Mouse (Mus musculus): ENCODE measurements around the gene Agap3. TPM values are rescaled to one million over a fixed set of nuclear protein-coding genes. Genes with fewer than 3 reads are reported as not detected.

The Agap3 gene
- total and polyA plus RNA-seq, 3 experiments = 116 to 203 (median 138) TPM

- TF ChIP-seq POLR2AphosphoS2 (IDR thresholded peaks at IDR 0.05; ENCODE audit: low read length) (no peak), SMC3 (IDR thresholded peaks at IDR 0.05; ENCODE audit: low read depth, low read length) (no peak), RAD21 (IDR thresholded peaks at IDR 0.05; ENCODE audit: low read depth, low read length) (no peak), CTCF (IDR thresholded peaks at IDR 0.05 in 2 of 3, conservative IDR thresholded peaks at IDR 0.05 in 1 of 3; ENCODE audit: control insufficient read depth in 1 of 3, insufficient read depth in 1 of 3, low read depth in 2 of 3, low read length in 3 of 3, poor library complexity in 1 of 3, severe bottlenecking in 1 of 3) (no peak), SIN3A (IDR thresholded peaks at IDR 0.05; ENCODE audit: low read length) (no peak), KAT2A (conservative IDR thresholded peaks at IDR 0.05; ENCODE audit: low read depth, low read length) (no peak), MEF2A (IDR thresholded peaks at IDR 0.05; ENCODE audit: extremely low read depth, insufficient replicate concordance, low read depth, low read length, poor library complexity, severe bottlenecking) (no peak), ZMIZ1 (IDR thresholded peaks at IDR 0.05; ENCODE audit: low read depth, low read length) (no peak), POLR2AphosphoS5 (IDR thresholded peaks at IDR 0.05; ENCODE audit: borderline replicate concordance, low read depth, low read length) (no peak), CHD1 (IDR thresholded peaks at IDR 0.05; ENCODE audit: low read depth, low read length) (no peak), USF1 (IDR thresholded peaks at IDR 0.05; ENCODE audit: low read depth, low read length) (no peak), MXI1 (IDR thresholded peaks at IDR 0.05; ENCODE audit: low read depth, low read length) (no peak), TBP (IDR thresholded peaks at IDR 0.05; ENCODE audit: low read depth, low read length) (no peak), MAFK (IDR thresholded peaks at IDR 0.05; ENCODE audit: borderline replicate concordance, low read depth, low read length) (no peak)
- H3K9me3 ChIP-seq (replicated peaks; ENCODE audit: insufficient read depth, low read length) = no peaks in the 10 kb centered on the region
- no peak for DNase-seq (ENCODE audit: low read depth, low spot score)
- no peak overlapping the region for H3K27ac ChIP-seq (ENCODE audit: control insufficient read depth, low read depth, low read length)
- peaks cover 1 to 13% of the 10 kb centered on the region in 2 experiments; a peak in 3 of 4 replicates for H3K36me3 ChIP-seq (ENCODE audit: control insufficient read depth in 1 of 2, insufficient read depth in 2 of 2, low read length in 2 of 2)
- no peak overlapping the region for H3K4me3 ChIP-seq (ENCODE audit: control insufficient read depth in 1 of 2, insufficient read depth in 1 of 2, low read depth in 2 of 2, low read length in 2 of 2)
- H3K9ac ChIP-seq (ENCODE audit: control insufficient read depth, low read depth, low read length, poor library complexity, severe bottlenecking) = no peak overlapping the region
- no peaks in the 10 kb centered on the region for H3K27me3 ChIP-seq (ENCODE audit: control insufficient read depth in 1 of 2, insufficient read depth in 2 of 2, low read length in 2 of 2)
- H3K79me2 ChIP-seq (ENCODE audit: control insufficient read depth, insufficient read depth, low read length, poor library complexity) = peaks cover 76% of the 10 kb centered on the region
- H3K4me1 ChIP-seq (ENCODE audit: control insufficient read depth in 1 of 2, insufficient read depth in 2 of 2, low read length in 2 of 2) = peaks cover 8 to 19% of the 10 kb centered on the region in 2 experiments
Measured at GRCm38 (mm10) chr5:24455613-24456012, 3.6 kb downstream of the Agap3 start.

- H3K79me2 ChIP-seq (ENCODE audit: control insufficient read depth, insufficient read depth, low read length, poor library complexity) = peaks cover 39% of the 10 kb centered on the region
- no peak for DNase-seq (ENCODE audit: low read depth, low spot score)
- H3K9ac ChIP-seq (ENCODE audit: control insufficient read depth, low read depth, low read length, poor library complexity, severe bottlenecking) = no peak overlapping the region
- no peaks in the 10 kb centered on the region for H3K4me1 ChIP-seq (ENCODE audit: control insufficient read depth in 1 of 2, insufficient read depth in 2 of 2, low read length in 2 of 2)
- no peaks in the 10 kb centered on the region for H3K9me3 ChIP-seq (replicated peaks; ENCODE audit: insufficient read depth, low read length)
- no peak overlapping the region for H3K4me3 ChIP-seq (ENCODE audit: control insufficient read depth in 1 of 2, insufficient read depth in 1 of 2, low read depth in 2 of 2, low read length in 2 of 2)
- no peaks in the 10 kb centered on the region for H3K27me3 ChIP-seq (ENCODE audit: control insufficient read depth in 1 of 2, insufficient read depth in 2 of 2, low read length in 2 of 2)
- no peak overlapping the region for H3K27ac ChIP-seq (ENCODE audit: control insufficient read depth, low read depth, low read length)
- TF ChIP-seq MYB (IDR thresholded peaks at IDR 0.05; ENCODE audit: low read depth, low read length) = no peak
- TF ChIP-seq RAD21 (IDR thresholded peaks at IDR 0.05; ENCODE audit: low read depth, low read length) = no peak
- no peak for TF ChIP-seq MAZ (IDR thresholded peaks at IDR 0.05; ENCODE audit: low read depth, low read length)
- TF ChIP-seq USF1 (IDR thresholded peaks at IDR 0.05; ENCODE audit: low read depth, low read length) = no peak
- no peak for TF ChIP-seq MEF2A (IDR thresholded peaks at IDR 0.05; ENCODE audit: extremely low read depth, insufficient replicate concordance, low read depth, low read length, poor library complexity, severe bottlenecking)
- TF ChIP-seq POLR2A (IDR thresholded peaks at IDR 0.05; ENCODE audit: control insufficient read depth in 1 of 2, insufficient read depth in 1 of 2, low read depth in 1 of 2, low read length in 2 of 2, poor library complexity in 1 of 2) = no peak
- no peak for TF ChIP-seq SIN3A (IDR thresholded peaks at IDR 0.05; ENCODE audit: low read length)
- no peak for TF ChIP-seq EP300 (IDR thresholded peaks at IDR 0.05; ENCODE audit: low read depth in 1 of 2, low read length in 2 of 2)
- TF ChIP-seq BHLHE40 (IDR thresholded peaks at IDR 0.05; ENCODE audit: borderline replicate concordance, low read depth, low read length) = no peak
- TF ChIP-seq SMC3 (IDR thresholded peaks at IDR 0.05; ENCODE audit: low read depth, low read length) = no peak
- TF ChIP-seq ELF1 (IDR thresholded peaks at IDR 0.05; ENCODE audit: low read depth, low read length) = no peak
- no peak for TF ChIP-seq ZKSCAN1 (IDR thresholded peaks at IDR 0.05; ENCODE audit: low read depth, low read length)
- no peak for TF ChIP-seq RCOR1 (IDR thresholded peaks at IDR 0.05; ENCODE audit: low read depth, low read length)
- H3K36me3 ChIP-seq (ENCODE audit: control insufficient read depth in 1 of 2, insufficient read depth in 2 of 2, low read length in 2 of 2) = peaks cover 2 to 4% of the 10 kb centered on the region in 2 experiments; a peak in 2 of 4 replicates
Measured at GRCm38 (mm10) chr5:24466762-24467161, 14.8 kb downstream of the Agap3 start.
